Comparison of ENCODE assay signal across 16 mouse cellular contexts in genomic region chr8:30077726-30078125, GRCm38 (mm10).
"Had no signal": no experiment of that assay in that cellular context is flagged by ENCODE, and none has a peak within 500 bp of the region (broad histone marks: within the 10 kb centered on the region; RNA-seq: fewer than 3 reads in every experiment).

No protein-coding gene starts in this region.

- H3K9me3 ChIP-seq: neural tube, embryonic 13.5 days; neural tube, embryonic 15.5 days; stomach, embryonic 15.5 days had no signal

- DNase-seq: retina, postnatal 1 day; right cerebral cortex, adult 18-20 months; right cerebral cortex, postnatal 14 days; right cerebral cortex, postnatal 25 days; right cerebral cortex, postnatal 4 days; spleen, adult 18-20 months; thymus, adult 18-20 months; thymus, adult 2 months; thymus, postnatal 14 days; thymus, postnatal 25 days; thymus, postnatal 36 days; thymus, postnatal 4 days had no signal

- H3K9ac ChIP-seq: neural tube, embryonic 13.5 days; neural tube, embryonic 15.5 days; stomach, embryonic 15.5 days had no signal

- H3K36me3 ChIP-seq: neural tube, embryonic 13.5 days; neural tube, embryonic 15.5 days; stomach, embryonic 15.5 days had no signal

- H3K27me3 ChIP-seq: neural tube, embryonic 13.5 days; neural tube, embryonic 15.5 days; stomach, embryonic 15.5 days had no signal

- H3K4me1 ChIP-seq: neural tube, embryonic 13.5 days; neural tube, embryonic 15.5 days; stomach, embryonic 15.5 days had no signal

- H3K4me3 ChIP-seq: neural tube, embryonic 13.5 days; neural tube, embryonic 15.5 days; stomach, embryonic 15.5 days had no signal

- H3K4me2 ChIP-seq: neural tube, embryonic 13.5 days; neural tube, embryonic 15.5 days; stomach, embryonic 15.5 days had no signal

- H3K27ac ChIP-seq: neural tube, embryonic 13.5 days; neural tube, embryonic 15.5 days; stomach, embryonic 15.5 days; stomach, postnatal 0 days had no signal
